Mouse (Mus musculus) stomach, postnatal 0 days (tissue): ENCODE measurements around the gene Elmo2. TPM values are rescaled to one million over a fixed set of nuclear protein-coding genes. Genes with fewer than 3 reads are reported as not detected.

Source experiments
- ATAC-seq: fragments of 200-750 bp; cut with Nextera tagmentation; 2 replicates; pipeline ENCODE4 v1.8.0; 2017; ENCODE audit not compliant: low FRiP score, low TSS enrichment
- DNase-seq: peaks from one replicate; pipeline ENCODE4 v3.0.0-alpha.2; 2016; ENCODE audit warnings: low spot score
- H3K27ac ChIP-seq: fragments of 300-500 bp; sonication (generic); replicated peaks from 2 replicates; pipeline ENCODE4 v1.5.1; 2014; ENCODE audit warnings: mild to moderate bottlenecking, control low read depth
- H3K27me3 ChIP-seq: fragments of 300-500 bp; sonication (generic); 2 replicates; pipeline ENCODE4 v1.6.1; 2014; ENCODE audit warnings: low read length; ENCODE audit not compliant: control insufficient read depth, insufficient read depth
- H3K36me3 ChIP-seq: fragments of 300-500 bp; sonication (generic); 2 replicates; pipeline ENCODE4 v1.6.1; 2014; ENCODE audit warnings: low read length, mixed read lengths; ENCODE audit not compliant: control insufficient read depth, insufficient read depth
- H3K4me1 ChIP-seq: fragments of 300-500 bp; sonication (generic); replicated peaks from 2 replicates; pipeline ENCODE4 v1.6.1; 2014; ENCODE audit warnings: antibody characterized with exemption; ENCODE audit not compliant: control insufficient read depth, insufficient read depth
- H3K4me2 ChIP-seq: fragments of 300-500 bp; sonication (generic); replicated peaks from 2 replicates; pipeline ENCODE4 v1.6.1; 2014; ENCODE audit warnings: low read depth, mild to moderate bottlenecking, control low read depth, moderate library complexity
- H3K4me3 ChIP-seq: fragments of 300-500 bp; sonication (generic); 2 replicates; pipeline ENCODE4 v1.5.1; 2014; ENCODE audit warnings: low read depth, low read length, control low read depth
- H3K9ac ChIP-seq: fragments of 300-500 bp; sonication (generic); 2 replicates; pipeline ENCODE4 v1.6.1; 2014; ENCODE audit warnings: mild to moderate bottlenecking, low read length, control low read depth, mixed read lengths
- H3K9me3 ChIP-seq: fragments of 300-500 bp; sonication (generic); 2 replicates; pipeline ENCODE4 v1.6.1; 2016; ENCODE audit warnings: low read length; ENCODE audit not compliant: control insufficient read depth
- CTCF ChIP-seq: IDR thresholded peaks from 2 replicates; pipeline ENCODE4 v1.5.1; 2016; ENCODE audit warnings: antibody characterized with exemption, low read depth, mild to moderate bottlenecking, moderate library complexity
- EP300 ChIP-seq: optimal IDR thresholded peaks from 2 replicates; pipeline ENCODE3; 2016; ENCODE audit warnings: antibody characterized with exemption
- WGBS: fragments of 180-500 bp; shearing (Covaris S2); extraction: QIAGEN DNeasy Blood & Tissue Kit; methylation state at CpG from one replicate; pipeline ENCODE4 v1.1.7; 2014; 5-methylcytosine and 5-hydroxymethylcytosine counted together
- polyA plus RNA-seq: library from polyadenylated mRNA; unstranded; fragments of >200 nt; fragmentation: Nextera tagmentation; extraction: Ambion mirVana; gene quantifications from 2 replicates; pipeline ENCODE4 v1.2.1, GENCODE M21; 2015

The Elmo2 gene
- polyA plus RNA-seq, 1 experiment from 2014 or later: 22.6 TPM

DNA sequence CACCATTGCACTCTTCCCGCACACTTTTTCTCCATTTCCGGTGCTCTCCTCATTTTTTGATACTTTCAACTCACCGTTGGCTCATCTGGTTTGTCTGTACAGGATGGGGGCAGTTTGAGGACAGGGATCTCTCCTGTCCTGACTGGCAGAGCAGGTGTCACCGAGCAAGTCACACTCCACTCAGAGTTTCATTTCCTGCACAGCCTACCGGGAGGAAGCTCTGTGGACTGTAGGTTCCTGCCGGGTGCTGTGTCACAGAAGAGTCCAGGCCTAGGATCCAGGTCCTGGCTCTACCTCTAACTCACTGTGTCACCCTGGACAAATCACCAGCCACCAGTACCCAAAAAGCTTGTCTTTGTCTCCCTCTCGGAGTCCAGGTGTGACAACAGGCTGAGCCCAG lies 84.5 kb downstream of the Elmo2 start:
- Histone ChIP-seq H3K27ac (no peak overlapping the region), H3K4me1 (no peaks in the 10 kb centered on the region), H3K4me2 (no peak overlapping the region), H3K4me3 (no peak overlapping the region), H3K27me3 (peaks cover 22% of the 10 kb centered on the region), H3K9me3 (no peaks in the 10 kb centered on the region), H3K9ac (no peak overlapping the region), H3K36me3 (no peaks in the 10 kb centered on the region)
- ATAC-seq (no peak), DNase-seq (no peak)
- WGBS: 55% methylated on average over 7 of the region's 7 CpGs
- TF ChIP-seq EP300: no peak
- no peak for TF ChIP-seq CTCF

GRCm38 (mm10) chr2:165240371-165240770 lies 85.9 kb downstream of the Elmo2 start:
- WGBS: 37% methylated on average over 8 of the region's 8 CpGs

DNA sequence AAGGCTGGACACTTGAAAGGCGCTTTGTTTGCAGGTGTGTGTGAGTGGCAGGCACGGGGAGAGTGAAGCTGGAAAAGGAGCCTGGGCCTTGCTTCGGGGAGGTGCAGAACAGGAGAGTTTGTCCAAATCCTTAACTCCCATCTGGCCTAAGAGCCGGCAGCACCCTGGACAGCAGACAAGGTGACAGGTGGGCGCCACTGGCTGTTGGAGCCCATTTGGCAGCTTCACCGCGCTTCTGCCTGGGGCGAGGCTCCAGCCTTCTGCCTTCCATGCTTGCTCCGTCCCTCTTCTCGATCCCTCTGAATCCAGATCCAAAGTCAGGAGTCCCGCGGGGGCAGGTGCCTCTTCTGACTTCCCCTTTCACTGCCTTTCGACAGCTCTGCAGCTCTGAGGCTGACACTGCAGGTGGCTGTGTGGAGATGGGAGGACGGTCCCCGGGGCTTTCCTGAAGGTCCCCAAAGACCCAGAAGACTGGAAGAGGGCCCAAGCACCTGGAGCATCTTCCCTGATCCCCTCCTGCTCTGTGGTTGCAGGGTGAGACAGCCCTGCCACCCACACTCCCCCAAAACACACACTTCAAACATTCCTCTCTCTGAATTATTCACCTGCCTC lies 86.6 kb downstream of the Elmo2 start:
- H3K9me3 ChIP-seq: no peaks in the 10 kb centered on the region
- no peak overlapping the region for H3K27ac ChIP-seq
- ATAC-seq (no peak), DNase-seq (peak; percentile 35)
- no peak overlapping the region for H3K4me2 ChIP-seq
- no peak overlapping the region for H3K9ac ChIP-seq
- WGBS: 9% methylated on average over 15 of the region's 15 CpGs
- TF ChIP-seq CTCF: no peak
- TF ChIP-seq EP300: no peak
- H3K36me3 ChIP-seq: no peaks in the 10 kb centered on the region
- H3K4me3 ChIP-seq: no peak overlapping the region
- no peaks in the 10 kb centered on the region for H3K4me1 ChIP-seq
- peaks cover 19% of the 10 kb centered on the region for H3K27me3 ChIP-seq

More at GRCm38 (mm10) chr2:165240371-165240770, 85.9 kb downstream of the Elmo2 start:
- H3K4me3 ChIP-seq: no peak overlapping the region
- no peak for ATAC-seq
- TF ChIP-seq CTCF (no peak), EP300 (no peak)
- no peaks in the 10 kb centered on the region for H3K4me1 ChIP-seq
- no peaks in the 10 kb centered on the region for H3K9me3 ChIP-seq
- H3K27me3 ChIP-seq: peaks cover 19% of the 10 kb centered on the region
- H3K4me2 ChIP-seq: no peak overlapping the region
- no peaks in the 10 kb centered on the region for H3K36me3 ChIP-seq
- DNase-seq: no peak
- no peak overlapping the region for H3K9ac ChIP-seq
- H3K27ac ChIP-seq: no peak overlapping the region

DNA sequence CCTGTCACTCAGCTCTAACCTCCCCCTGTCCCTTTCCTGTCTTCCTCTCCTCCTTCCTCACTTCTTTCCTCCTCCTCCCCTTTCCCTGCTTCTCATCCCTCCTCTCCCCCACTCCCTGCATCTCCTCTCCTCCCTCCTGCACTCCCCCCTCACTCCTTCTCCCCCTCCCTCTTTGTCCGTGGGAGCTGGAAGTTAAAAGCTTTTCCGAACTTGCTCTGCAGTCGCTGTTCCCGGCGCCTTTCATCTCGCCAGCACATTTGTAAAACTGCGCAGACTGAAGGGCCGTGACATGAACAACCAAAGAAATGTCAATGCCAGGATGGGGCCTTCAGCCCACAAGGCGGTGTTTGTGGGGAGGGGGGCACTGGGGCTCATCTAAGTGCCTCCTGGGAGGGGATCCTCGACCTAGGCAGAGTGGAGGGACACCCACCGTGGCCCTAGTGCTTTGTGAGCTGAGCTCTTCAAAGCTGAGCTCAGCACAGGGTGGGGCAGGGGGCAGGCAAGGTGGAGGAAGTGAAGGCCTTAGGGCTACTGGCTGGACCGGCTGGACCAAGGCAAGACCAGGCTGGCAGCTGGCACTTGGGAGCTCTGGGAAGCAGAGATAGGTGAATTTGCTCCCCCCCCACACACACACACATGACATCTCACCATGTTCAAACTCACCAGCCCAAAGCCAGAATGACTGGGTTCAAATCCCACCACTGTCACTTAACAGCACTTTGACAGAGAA lies 87.7 kb downstream of the Elmo2 start:
- Histone ChIP-seq H3K27me3 (peaks cover 27% of the 10 kb centered on the region), H3K4me3 (no peak overlapping the region), H3K27ac (no peak overlapping the region), H3K4me1 (no peaks in the 10 kb centered on the region; the same call in 1 of the 2 replicates), H3K4me2 (no peak overlapping the region), H3K9me3 (no peaks in the 10 kb centered on the region), H3K36me3 (no peaks in the 10 kb centered on the region), H3K9ac (no peak overlapping the region)
- WGBS: 12% methylated on average over 12 of the region's 12 CpGs
- no peak for ATAC-seq
- no peak for TF ChIP-seq CTCF
- TF ChIP-seq EP300: no peak
- DNase-seq: no peak

Other genes with a start within 250 kb of the Elmo2 start
- not detected in 2 replicates for gene 1700025C18Rik, start 235.7 kb downstream of the Elmo2 start, polyA plus RNA-seq
- 0.05 and 0.08 TPM in 2 replicates for gene Cdh22, start 91.6 kb downstream of the Elmo2 start, polyA plus RNA-seq
- 38.5 and 39.3 TPM in 2 replicates for gene Slc35c2, start 38.6 kb downstream of the Elmo2 start, polyA plus RNA-seq
- gene Zfp663, start 42.2 kb upstream of the Elmo2 start, polyA plus RNA-seq: 0.05 and 0.23 TPM in 2 replicates
- gene Zfp334, start 61.8 kb upstream of the Elmo2 start, polyA plus RNA-seq: 1.2 and 1.3 TPM in 2 replicates
- 0.21 and 0.23 TPM in 2 replicates for gene Ocstamp, start 73.9 kb upstream of the Elmo2 start, polyA plus RNA-seq
- gene Slc13a3, start 146.8 kb upstream of the Elmo2 start, polyA plus RNA-seq: 0.34 and 0.64 TPM in 2 replicates
- gene Trp53rka, start 166.8 kb upstream of the Elmo2 start, polyA plus RNA-seq: 19.7 and 21.3 TPM in 2 replicates
- 10.1 and 10.7 TPM in 2 replicates for gene Slc2a10, start 177.3 kb upstream of the Elmo2 start, polyA plus RNA-seq